Mouse (Mus musculus) kidney, embryonic 15.5 days (tissue): ENCODE results near the gene Pfkp. TPM values are rescaled to one million over a fixed set of nuclear protein-coding genes. Genes with fewer than 3 reads are reported as not detected.

Source experiments
- ATAC-seq: fragments of 200-750 bp; cut with Nextera tagmentation; replicated peaks from 2 replicates; pipeline ENCODE4 v1.8.0; 2017; ENCODE audit warnings: moderate TSS enrichment; ENCODE audit not compliant: low FRiP score
- H3K27ac ChIP-seq: fragments of 300-500 bp; sonication (generic); 2 replicates; pipeline ENCODE4 v1.5.1; 2015; ENCODE audit warnings: mild to moderate bottlenecking, inconsistent platforms
- H3K27me3 ChIP-seq: fragments of 300-500 bp; sonication (generic); 2 replicates; pipeline ENCODE4 v1.6.1; 2015; ENCODE audit warnings: inconsistent platforms
- H3K36me3 ChIP-seq: fragments of 300-500 bp; sonication (generic); 2 replicates; pipeline ENCODE4 v1.6.1; 2015; ENCODE audit warnings: inconsistent platforms
- H3K4me1 ChIP-seq: fragments of 300-500 bp; sonication (generic); 2 replicates; pipeline ENCODE4 v1.6.1; 2015; ENCODE audit warnings: inconsistent platforms
- H3K4me2 ChIP-seq: fragments of 300-500 bp; sonication (generic); 2 replicates; pipeline ENCODE4 v1.6.1; 2015; ENCODE audit warnings: moderate library complexity, mild to moderate bottlenecking, inconsistent platforms
- H3K4me3 ChIP-seq: fragments of 300-500 bp; sonication (generic); replicated peaks from 2 replicates; pipeline ENCODE4 v1.5.1; 2015; ENCODE audit warnings: mild to moderate bottlenecking, inconsistent platforms
- H3K9ac ChIP-seq: fragments of 300-500 bp; sonication (generic); 2 replicates; pipeline ENCODE4 v1.6.1; 2015; ENCODE audit warnings: mild to moderate bottlenecking, inconsistent platforms
- H3K9me3 ChIP-seq: fragments of 300-500 bp; sonication (generic); replicated peaks from 2 replicates; pipeline ENCODE4 v1.6.1; 2016; ENCODE audit warnings: inconsistent platforms
- WGBS: fragments of 180-500 bp; shearing (Covaris S2); methylation state at CpG from one replicate; pipeline ENCODE4 v1.1.7; 2015; ENCODE audit warnings: mixed read lengths; 5-methylcytosine and 5-hydroxymethylcytosine counted together
- polyA plus RNA-seq: library from polyadenylated mRNA; unstranded; fragments of >200 nt; fragmentation: Nextera tagmentation; extraction: Ambion mirVana; gene quantifications from 2 replicates; pipeline ENCODE4 v1.2.1, GENCODE M21; 2015

Gene Pfkp
- polyA plus RNA-seq, 1 experiment from 2014 or later = 28.3 TPM

- H3K36me3 ChIP-seq = no peaks in the 10 kb centered on the region
- no peak overlapping the region for H3K9ac ChIP-seq
- H3K4me3 ChIP-seq = no peak overlapping the region
- H3K27ac ChIP-seq = no peak overlapping the region
- H3K9me3 ChIP-seq = no peaks in the 10 kb centered on the region
- no peak overlapping the region for H3K4me2 ChIP-seq
- H3K4me1 ChIP-seq = no peaks in the 10 kb centered on the region
- WGBS = 89% methylated on average over 16 of the region's 16 CpGs
- ATAC-seq = no peak
- H3K27me3 ChIP-seq = no peaks in the 10 kb centered on the region
Measured at GRCm38 (mm10) chr13:6597801-6598200, 50.8 kb downstream of the Pfkp start.

- no peak overlapping the region for H3K27ac ChIP-seq
- whole genome bisulfite sequencing = 70% methylated on average over 4 of the region's 4 CpGs
- H3K36me3 ChIP-seq = no peaks in the 10 kb centered on the region
- no peaks in the 10 kb centered on the region for H3K27me3 ChIP-seq
- H3K4me3 ChIP-seq = no peak overlapping the region
- no peaks in the 10 kb centered on the region for H3K9me3 ChIP-seq
- ATAC-seq = no peak
- no peak overlapping the region for H3K9ac ChIP-seq
- H3K4me2 ChIP-seq = no peak overlapping the region
- no peaks in the 10 kb centered on the region for H3K4me1 ChIP-seq
Measured at GRCm38 (mm10) chr13:6595403-6595802, 53.2 kb downstream of the Pfkp start.

- Histone ChIP-seq H3K27me3 (no peaks in the 10 kb centered on the region), H3K36me3 (no peaks in the 10 kb centered on the region), H3K4me1 (no peaks in the 10 kb centered on the region), H3K9me3 (no peaks in the 10 kb centered on the region), H3K9ac (no peak overlapping the region), H3K4me3 (no peak overlapping the region), H3K4me2 (no peak overlapping the region), H3K27ac (no peak overlapping the region)
- ATAC-seq = no peak
- 36% methylated on average over 3 of the region's 3 CpGs for WGBS
Measured at GRCm38 (mm10) chr13:6590846-6591245, 57.7 kb downstream of the Pfkp start.

GRCm38 (mm10) chr13:6586009-6586408 is 62.6 kb downstream of the Pfkp start:
- Histone ChIP-seq H3K4me2 (no peak overlapping the region), H3K4me3 (no peak overlapping the region), H3K27ac (no peak overlapping the region), H3K9me3 (no peaks in the 10 kb centered on the region), H3K36me3 (peaks cover 10% of the 10 kb centered on the region), H3K27me3 (no peaks in the 10 kb centered on the region), H3K4me1 (no peaks in the 10 kb centered on the region), H3K9ac (no peak overlapping the region)
- WGBS = 53% methylated on average over 9 of the region's 9 CpGs
- ATAC-seq = no peak

GRCm38 (mm10) chr13:6583499-6584125 is 65.0 kb downstream of the Pfkp start:
- WGBS = 58% methylated on average over 4 of the region's 4 CpGs
- Histone ChIP-seq H3K9ac (no peak overlapping the region), H3K4me2 (no peak overlapping the region), H3K27ac (no peak overlapping the region), H3K27me3 (no peaks in the 10 kb centered on the region), H3K9me3 (no peaks in the 10 kb centered on the region), H3K36me3 (peaks cover 33% of the 10 kb centered on the region), H3K4me1 (no peaks in the 10 kb centered on the region), H3K4me3 (no peak overlapping the region)
- peak; percentile 58; the same call in 1 of the 2 replicates for ATAC-seq

- Histone ChIP-seq H3K4me2 (no peak overlapping the region), H3K4me3 (no peak overlapping the region), H3K36me3 (peaks cover 96% of the 10 kb centered on the region), H3K27me3 (no peaks in the 10 kb centered on the region), H3K4me1 (no peaks in the 10 kb centered on the region), H3K9ac (no peak overlapping the region), H3K9me3 (no peaks in the 10 kb centered on the region), H3K27ac (no peak overlapping the region)
- 93% methylated on average over 6 of the region's 6 CpGs for WGBS
- no peak; the same call in 1 of the 2 replicates for ATAC-seq
Measured at GRCm38 (mm10) chr13:6575920-6576509, 72.6 kb downstream of the Pfkp start.

- Histone ChIP-seq H3K9ac (no peak overlapping the region), H3K4me2 (no peak overlapping the region), H3K27me3 (no peaks in the 10 kb centered on the region), H3K9me3 (no peaks in the 10 kb centered on the region), H3K27ac (no peak overlapping the region), H3K4me1 (no peaks in the 10 kb centered on the region), H3K4me3 (no peak overlapping the region), H3K36me3 (peaks cover 96% of the 10 kb centered on the region)
- no peak for ATAC-seq
- 85% methylated on average over 5 of the region's 5 CpGs for WGBS
Measured at GRCm38 (mm10) chr13:6565571-6565970, 83.0 kb downstream of the Pfkp start.

GRCm38 (mm10) chr13:6562409-6562808 is 86.2 kb downstream of the Pfkp start:
- no peaks in the 10 kb centered on the region for H3K9me3 ChIP-seq
- no peaks in the 10 kb centered on the region for H3K27me3 ChIP-seq
- no peaks in the 10 kb centered on the region for H3K4me1 ChIP-seq
- no peak overlapping the region for H3K4me2 ChIP-seq
- ATAC-seq = no peak
- H3K4me3 ChIP-seq = no peak overlapping the region
- H3K36me3 ChIP-seq = peaks cover 95% of the 10 kb centered on the region
- H3K27ac ChIP-seq = no peak overlapping the region
- H3K9ac ChIP-seq = no peak overlapping the region
- 86% methylated on average over 2 of the region's 2 CpGs for WGBS

GRCm38 (mm10) chr13:6557771-6558170 is 90.8 kb downstream of the Pfkp start:
- Histone ChIP-seq H3K9ac (no peak overlapping the region), H3K27me3 (no peaks in the 10 kb centered on the region), H3K4me1 (0 out of 2 replicates have a peak, but pooled peaks cover 4% of the 10 kb centered on the region), H3K4me3 (no peak overlapping the region), H3K27ac (no peak overlapping the region), H3K36me3 (peaks cover 88% of the 10 kb centered on the region), H3K4me2 (no peak overlapping the region), H3K9me3 (no peaks in the 10 kb centered on the region)
- 89% methylated on average over 7 of the region's 7 CpGs for WGBS
- no peak for ATAC-seq

GRCm38 (mm10) chr13:6555656-6556055 is 92.9 kb downstream of the Pfkp start:
- no peak overlapping the region for H3K9ac ChIP-seq
- no peak overlapping the region for H3K27ac ChIP-seq
- WGBS = 80% methylated on average over 11 of the region's 11 CpGs
- H3K4me1 ChIP-seq = 0 out of 2 replicates have a peak, but pooled peaks cover 4% of the 10 kb centered on the region
- no peak for ATAC-seq
- no peak overlapping the region for H3K4me3 ChIP-seq
- H3K27me3 ChIP-seq = no peaks in the 10 kb centered on the region
- H3K36me3 ChIP-seq = peaks cover 89% of the 10 kb centered on the region
- H3K9me3 ChIP-seq = no peaks in the 10 kb centered on the region
- no peak overlapping the region for H3K4me2 ChIP-seq

- Histone ChIP-seq H3K9me3 (no peaks in the 10 kb centered on the region), H3K4me2 (no peak overlapping the region), H3K4me3 (no peak overlapping the region), H3K36me3 (peaks cover 79% of the 10 kb centered on the region), H3K27ac (no peak overlapping the region), H3K27me3 (no peaks in the 10 kb centered on the region), H3K9ac (no peak overlapping the region), H3K4me1 (peaks cover 14% of the 10 kb centered on the region; the same call in 1 of the 2 replicates)
- ATAC-seq = no peak
- 86% methylated on average over 2 of the region's 2 CpGs for WGBS
Measured at GRCm38 (mm10) chr13:6553708-6554107, 94.9 kb downstream of the Pfkp start.

- no peak overlapping the region for H3K27ac ChIP-seq
- WGBS = 42% methylated on average over 6 of the region's 6 CpGs
- ATAC-seq = no peak
- no peaks in the 10 kb centered on the region for H3K9me3 ChIP-seq
- no peak overlapping the region for H3K4me2 ChIP-seq
- no peaks in the 10 kb centered on the region for H3K36me3 ChIP-seq
- H3K4me1 ChIP-seq = no peaks in the 10 kb centered on the region
- H3K27me3 ChIP-seq = no peaks in the 10 kb centered on the region
- no peak overlapping the region for H3K9ac ChIP-seq
- no peak overlapping the region for H3K4me3 ChIP-seq
Measured at GRCm38 (mm10) chr13:6535287-6535932, 113.2 kb downstream of the Pfkp start.
